Mouse (Mus musculus): ENCODE results near the gene Cep55.

Gene Cep55

DNA sequence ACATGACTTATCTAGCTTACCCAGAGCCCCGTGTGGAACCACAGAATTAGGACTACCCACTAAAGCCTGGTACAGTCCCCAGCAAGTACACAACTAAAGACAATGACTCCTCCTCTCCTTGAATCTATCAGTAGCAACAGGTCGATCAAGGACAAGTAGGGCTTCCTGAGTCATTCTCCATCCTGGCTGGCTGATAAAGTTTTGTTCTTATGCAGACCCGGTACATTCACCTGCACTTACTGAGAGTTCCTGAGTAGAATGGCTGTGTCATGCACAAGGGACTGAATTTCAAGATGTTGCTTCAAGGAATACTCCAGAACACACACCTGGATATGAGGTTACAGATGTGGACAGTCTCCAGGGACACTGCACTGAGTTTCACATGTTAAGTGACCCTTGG lies 9.6 kb upstream of the Cep55 start:
- DNase-seq = no peak

- DNase-seq = no peak
Observed at GRCm38 (mm10) chr19:38049686-38050085, 5.1 kb upstream of the Cep55 start.

- DNase-seq = no peak
Observed at GRCm38 (mm10) chr19:38053227-38054041, 1.4 kb upstream of the Cep55 start.

- DNase-seq = peak; percentile 70
Observed at GRCm38 (mm10) chr19:38054149-38054719, 577 bp upstream of the Cep55 start.

DNA sequence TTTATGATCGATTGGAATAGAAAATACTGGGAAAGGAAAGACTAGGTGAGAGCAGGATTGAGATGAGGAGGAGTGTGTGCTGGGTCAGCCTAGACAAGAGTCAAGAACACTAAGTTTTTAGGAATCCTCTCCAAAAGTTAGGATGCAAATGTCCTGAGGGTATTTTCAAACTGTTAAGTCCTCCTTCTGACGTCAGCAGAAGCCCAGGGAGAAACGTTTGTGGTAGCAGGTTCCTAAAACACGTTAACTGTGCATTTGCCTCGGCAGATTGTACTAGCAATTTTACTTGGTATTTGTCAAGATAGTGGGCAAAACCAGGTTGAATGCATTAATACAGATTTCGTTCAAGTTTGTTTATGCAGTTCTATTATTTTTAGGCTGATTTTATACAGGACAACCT lies 987 bp downstream of the Cep55 start:
- no peak for DNase-seq

GRCm38 (mm10) chr19:38056276-38056675 lies 1.5 kb downstream of the Cep55 start:
- DNase-seq = no peak

GRCm38 (mm10) chr19:38056931-38057330 lies 2.1 kb downstream of the Cep55 start:
- no peak for DNase-seq

- no peak for DNase-seq
Observed at GRCm38 (mm10) chr19:38063201-38063600, 8.4 kb downstream of the Cep55 start.

- no peak for DNase-seq
Observed at GRCm38 (mm10) chr19:38064051-38064450, 9.2 kb downstream of the Cep55 start.

DNA sequence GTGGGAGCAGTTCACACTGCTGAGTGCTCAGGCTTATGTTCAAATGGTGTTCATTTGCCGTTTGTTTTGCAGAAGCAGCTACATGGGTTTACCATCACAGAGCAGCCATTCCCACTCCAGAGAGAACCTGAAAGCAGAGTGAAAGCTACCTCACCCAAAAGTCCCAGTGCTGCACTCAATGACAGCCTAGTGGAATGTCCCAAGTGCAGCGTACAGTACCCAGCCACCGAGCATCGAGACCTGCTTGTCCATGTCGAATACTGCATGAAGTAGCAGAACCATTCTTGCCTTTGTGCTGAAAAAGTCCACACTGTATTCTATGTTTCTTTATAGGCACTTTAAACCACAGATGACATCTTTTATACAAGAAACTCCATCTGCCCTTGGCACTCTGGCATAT lies 18.4 kb downstream of the Cep55 start:
- no peak for DNase-seq

DNA sequence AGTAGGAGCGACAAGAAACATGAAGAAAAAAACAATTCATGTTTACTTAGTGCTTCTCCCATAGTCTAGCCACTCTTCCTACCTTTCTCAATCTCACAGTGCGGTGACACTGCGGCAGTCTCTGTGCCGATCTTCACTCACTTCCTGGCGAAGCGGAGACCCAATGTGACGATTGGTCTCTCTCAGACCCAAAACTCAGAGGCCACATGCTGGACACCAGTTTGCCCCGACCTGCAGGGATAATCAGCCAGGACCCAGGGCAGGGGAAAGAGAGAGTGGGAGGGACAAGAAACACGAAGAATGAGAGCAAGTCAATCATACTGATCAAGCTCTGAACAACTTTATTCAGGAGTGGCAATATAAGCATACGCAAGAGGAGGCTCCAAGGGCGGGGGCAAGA lies 20.2 kb downstream of the Cep55 start:
- DNase-seq = no peak

DNA sequence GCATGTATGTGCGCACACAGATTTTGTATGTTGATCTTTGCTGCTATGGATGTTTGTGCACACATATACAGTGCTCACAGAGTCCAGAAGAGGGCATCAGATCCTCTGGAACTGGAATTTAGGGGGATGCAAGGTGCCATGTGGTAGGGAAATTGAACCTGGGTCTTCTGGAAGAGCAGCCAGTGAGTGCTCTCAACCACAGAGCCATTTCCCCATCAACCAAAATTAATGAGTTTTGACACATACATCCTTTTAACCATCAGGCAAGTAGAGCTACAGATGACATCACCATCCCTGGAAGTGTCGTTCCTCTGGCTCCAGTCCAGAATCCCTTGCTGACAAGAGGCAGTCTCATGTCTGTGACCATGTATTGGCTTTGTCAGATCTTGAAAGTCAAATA lies 21.4 kb downstream of the Cep55 start:
- DNase-seq = no peak

GRCm38 (mm10) chr19:38077851-38078540 lies 23.2 kb downstream of the Cep55 start:
- DNase-seq = no peak

- no peak for DNase-seq
Observed at GRCm38 (mm10) chr19:38081361-38081760, 26.6 kb downstream of the Cep55 start.

DNA sequence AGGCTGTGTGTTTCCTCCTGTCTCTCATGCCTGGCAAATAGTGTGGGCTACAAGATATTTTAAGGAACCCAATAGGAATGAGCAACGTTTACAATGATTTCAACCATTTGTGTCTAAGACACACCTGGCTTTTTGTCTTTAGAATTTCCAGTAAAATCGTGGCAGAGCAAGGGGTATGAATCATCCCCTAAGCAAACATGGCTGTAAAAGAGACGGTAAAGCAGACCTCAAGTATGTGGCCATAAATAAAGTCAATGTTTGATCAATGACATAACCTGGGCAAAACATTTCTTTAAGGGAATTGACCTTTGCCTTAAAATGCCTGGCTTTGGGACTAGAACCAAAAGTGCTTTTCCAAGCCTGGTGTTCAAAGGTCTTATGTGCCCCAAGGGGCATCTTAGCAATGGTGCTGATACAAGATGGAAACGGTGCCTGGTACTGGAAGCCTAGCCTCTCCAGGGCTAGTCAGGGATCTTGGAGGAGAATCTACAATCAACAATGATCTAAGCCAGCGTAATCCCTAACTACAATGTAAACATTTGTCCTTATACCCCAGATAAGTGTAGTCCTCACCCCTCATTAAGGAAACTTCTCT lies 28.2 kb downstream of the Cep55 start:
- DNase-seq = no peak

GRCm38 (mm10) chr19:38085841-38086240 lies 31.0 kb downstream of the Cep55 start:
- DNase-seq = no peak

GRCm38 (mm10) chr19:38086948-38087551 lies 32.2 kb downstream of the Cep55 start:
- DNase-seq = peak; percentile 10

DNA sequence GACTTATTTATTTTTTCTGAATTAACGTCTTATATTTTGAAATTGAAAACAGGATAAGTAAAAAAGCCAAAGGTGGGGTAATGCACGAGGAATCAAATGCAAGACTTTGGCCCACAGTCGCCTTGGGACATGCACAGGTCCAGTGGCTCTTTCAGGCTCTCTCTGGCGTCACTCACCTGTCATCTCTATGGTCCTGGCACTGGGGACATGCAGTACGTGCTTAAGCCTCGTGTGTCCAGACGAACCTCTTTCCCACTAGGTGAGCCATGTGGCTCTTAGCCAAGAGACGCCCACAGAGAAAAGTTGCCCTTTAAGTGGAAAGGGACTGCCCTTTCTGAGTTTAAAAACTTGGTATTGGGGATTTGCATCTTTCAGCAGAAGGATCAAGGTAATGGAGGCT lies 34.5 kb downstream of the Cep55 start:
- DNase-seq = no peak

DNA sequence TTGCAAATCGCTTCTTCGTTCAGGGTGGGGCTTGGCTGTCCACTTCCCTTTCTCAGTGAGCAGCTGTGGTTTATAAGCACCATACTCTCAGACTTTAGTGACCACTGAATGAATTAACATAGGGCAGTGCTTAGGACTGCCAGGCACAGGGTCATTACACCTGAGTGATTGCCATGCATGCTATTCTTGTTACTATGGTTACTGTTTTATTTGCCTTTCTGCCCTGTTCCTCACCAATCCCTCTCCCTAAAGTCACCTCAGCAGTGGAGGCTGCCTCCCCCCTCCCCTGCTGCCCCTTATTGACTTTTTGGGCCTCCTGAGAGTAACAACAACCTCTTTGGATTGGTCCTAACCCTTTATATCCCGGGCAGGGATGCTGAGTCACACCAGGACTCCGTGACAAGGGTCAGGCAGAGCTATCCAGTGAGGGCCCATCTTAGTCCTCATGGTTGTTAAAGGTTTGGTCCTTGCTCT lies 36.7 kb downstream of the Cep55 start:
- DNase-seq = no peak

DNA sequence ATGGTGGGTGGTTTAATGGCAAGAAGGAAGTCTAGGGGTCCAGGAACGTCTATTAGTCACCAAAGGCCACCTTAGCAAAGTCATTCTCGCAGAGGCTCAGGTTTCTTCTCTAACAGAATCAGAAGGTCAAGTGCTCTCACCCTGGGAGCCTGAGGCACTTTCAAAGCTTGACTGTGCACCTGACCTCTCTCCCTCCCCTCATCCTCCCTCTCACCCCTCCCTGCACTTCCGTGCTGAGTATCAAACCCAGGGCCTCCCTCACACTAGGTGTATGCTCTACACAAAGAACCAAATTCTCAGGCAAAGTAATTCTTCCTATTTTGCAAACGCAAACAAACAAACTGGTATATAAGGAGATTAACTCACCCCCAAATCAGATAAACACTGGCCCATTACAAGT lies 41.4 kb downstream of the Cep55 start:
- no peak for DNase-seq

- no peak for DNase-seq
Observed at GRCm38 (mm10) chr19:38096858-38097758, 42.3 kb downstream of the Cep55 start, which contains the start of gene Ffar4. Ffar4 (plus strand) TSS chr19:38097071.

GRCm38 (mm10) chr19:38107871-38108270 lies 53.1 kb downstream of the Cep55 start:
- no peak for DNase-seq
